Mouse (Mus musculus): ENCODE results near the gene Nfyc.

DNA sequence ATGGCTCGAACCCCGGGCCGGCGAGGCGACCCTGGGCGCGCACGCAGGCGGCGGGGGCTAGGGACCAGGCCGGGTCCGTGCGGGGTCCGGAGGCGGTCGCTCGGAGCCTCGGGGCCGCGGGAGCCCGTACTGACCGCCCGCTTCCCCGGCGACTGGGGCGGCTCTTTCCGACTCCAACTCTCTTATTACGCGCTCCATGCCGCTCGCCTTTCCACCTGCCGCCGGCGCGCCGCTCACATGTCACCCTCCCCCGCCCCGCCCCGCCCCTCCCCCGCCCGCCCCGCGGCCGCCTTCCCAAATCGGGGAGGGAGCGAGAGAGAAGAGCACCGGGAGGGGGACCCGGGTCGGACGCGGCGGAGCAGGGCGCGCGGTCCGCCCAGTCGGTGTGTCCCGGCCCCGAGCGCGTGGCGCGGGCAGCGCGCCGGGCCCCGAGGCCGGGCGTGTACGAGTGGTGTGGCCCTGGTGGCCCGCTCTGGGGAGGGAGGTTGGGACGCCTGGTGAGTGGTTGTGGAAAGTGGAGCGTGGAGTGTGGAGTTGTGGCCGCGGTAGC, 84.1 kb downstream of the Nfyc start:
- TF ChIP-seq CTCF (IDR thresholded peaks at IDR 0.05; ENCODE audit: control insufficient read depth, insufficient read depth, insufficient read length) (no peak), MYOG (IDR thresholded peaks at IDR 0.05; ENCODE audit: control insufficient read depth, extremely low read depth, insufficient read length) (no peak), MAX (IDR thresholded peaks at IDR 0.05) (no peak), CEBPB (IDR thresholded peaks at IDR 0.05; ENCODE audit: low read depth) (no peak)
